Mouse (Mus musculus): ENCODE data around the gene Olfr1406. TPM values are rescaled to one million over a fixed set of nuclear protein-coding genes. Genes with fewer than 3 reads are reported as not detected.
"Not testable (repeated sequence)": the region's sequence is repeated elsewhere in the genome, so short reads cannot be mapped to it uniquely, and the experiment has no call there.

Gene Olfr1406
- total RNA-seq (2021) = not detected

DNA sequence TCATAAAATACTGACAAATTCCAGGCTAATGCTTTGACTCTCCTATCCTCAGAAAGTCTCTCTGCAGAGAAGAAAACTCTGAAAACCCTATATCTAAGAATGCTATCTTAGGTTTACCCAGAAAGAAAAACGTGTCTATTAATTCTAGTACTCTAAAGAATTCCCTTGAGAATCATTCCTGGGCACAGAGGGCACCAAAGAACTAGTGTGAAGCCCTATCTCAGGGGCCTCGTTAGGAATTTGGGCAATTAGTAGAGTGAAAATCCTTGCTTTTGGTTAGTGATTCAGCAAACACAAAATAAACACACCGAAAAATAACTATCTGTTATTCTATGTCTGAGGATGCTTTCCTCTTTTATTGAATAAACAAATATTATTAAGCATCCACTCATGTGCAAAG, at the start of gene Olfr1406:
Gene Olfr1406, minus strand, starts transcription at position 101 of the 400 bp plus-strand sequence.
- no peak for DNase-seq (ENCODE audit: extremely low spot score in 1 of 2, low spot score in 1 of 2)

DNA sequence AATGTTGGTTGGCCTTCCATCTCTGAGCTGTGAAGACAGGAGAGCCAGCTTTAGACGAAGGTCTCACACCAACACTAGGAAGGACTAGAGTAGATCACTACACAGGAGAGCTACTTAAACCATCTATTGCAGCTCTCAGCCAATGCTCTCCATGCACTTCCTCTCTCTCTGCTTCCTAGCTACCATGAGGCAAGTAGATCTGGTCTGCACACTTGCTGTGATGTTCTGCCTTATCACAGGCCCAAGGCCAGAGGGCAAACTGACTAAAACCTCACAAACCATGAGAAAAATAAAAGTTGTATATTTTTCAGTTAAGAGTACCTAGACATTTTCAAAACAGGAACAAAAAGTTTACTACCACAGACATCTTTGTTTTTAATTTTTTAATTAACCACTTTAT, 46.6 kb upstream of the Olfr1406 start:
- not testable (repeated sequence) for DNase-seq (ENCODE audit: extremely low spot score in 1 of 2, low spot score in 1 of 2)

GRCm38 (mm10) chr1:173227081-173227480, 36.6 kb upstream of the Olfr1406 start, which contains the start of gene Fcer1a:
Gene Fcer1a, minus strand, starts transcription at chr1:173227214.
- no peak for DNase-seq (ENCODE audit: extremely low spot score in 1 of 2, low spot score in 1 of 2)

- no peak for DNase-seq (ENCODE audit: extremely low spot score in 1 of 2, low spot score in 1 of 2)
These were observed 26.0 kb upstream of the Olfr1406 start for GRCm38 (mm10) chr1:173216481-173216880.

- no peak for DNase-seq (ENCODE audit: extremely low spot score in 1 of 2, low spot score in 1 of 2)
These were observed 21.7 kb upstream of the Olfr1406 start, which contains the start of gene Olfr1404 for GRCm38 (mm10) chr1:173212092-173212491. Gene Olfr1404, plus strand, starts transcription at chr1:173212392.

- no peak for DNase-seq (ENCODE audit: extremely low spot score in 1 of 2, low spot score in 1 of 2)
These were observed 7.1 kb upstream of the Olfr1406 start, which contains the start of gene Olfr218 for GRCm38 (mm10) chr1:173197508-173197907. Gene Olfr218, plus strand, starts transcription at chr1:173197808.

- DNase-seq (ENCODE audit: extremely low spot score in 1 of 2, low spot score in 1 of 2) = no peak
These were observed 5.9 kb upstream of the Olfr1406 start for GRCm38 (mm10) chr1:173196359-173196758.

- DNase-seq (ENCODE audit: extremely low spot score in 1 of 2, low spot score in 1 of 2) = no peak
These were observed 1.6 kb upstream of the Olfr1406 start for GRCm38 (mm10) chr1:173192059-173192458.

DNA sequence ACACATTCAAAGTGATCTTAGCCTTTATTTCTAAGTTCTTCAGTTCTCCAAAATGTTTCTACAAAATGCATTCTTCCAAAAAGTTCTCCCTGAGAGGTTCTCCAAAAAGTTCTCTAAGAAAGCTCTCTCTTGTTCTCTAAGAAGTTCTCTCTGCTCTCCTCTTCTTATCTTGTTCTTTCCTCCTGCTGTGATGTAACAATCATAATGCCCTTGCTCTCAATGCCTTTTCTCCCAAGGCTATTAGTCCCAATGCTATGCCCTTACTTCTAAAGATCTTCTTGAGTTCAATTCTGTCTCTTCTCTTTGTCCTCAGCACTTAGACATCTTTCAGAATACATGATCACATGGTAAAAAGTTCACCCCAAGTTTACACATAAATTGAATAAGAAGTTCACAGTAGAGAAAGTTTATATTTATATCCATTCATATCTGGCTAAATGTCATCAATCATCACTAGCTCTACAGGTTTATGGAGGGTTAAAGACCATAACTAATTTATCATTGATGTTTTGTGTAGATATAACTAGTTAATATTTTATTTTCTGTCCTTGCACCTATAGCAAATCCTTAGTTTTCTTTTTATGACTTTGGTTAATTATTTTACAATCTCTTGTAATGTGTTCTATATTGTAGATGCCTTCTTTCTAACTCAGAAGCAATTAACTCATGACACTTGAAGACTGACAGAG, 16.1 kb downstream of the Olfr1406 start:
- no peak for DNase-seq (ENCODE audit: extremely low spot score in 1 of 2, low spot score in 1 of 2)

- no peak for DNase-seq (ENCODE audit: extremely low spot score in 1 of 2, low spot score in 1 of 2)
These were observed 53.2 kb downstream of the Olfr1406 start, which contains the start of gene Olfr1408 for GRCm38 (mm10) chr1:173137274-173137673. Gene Olfr1408, minus strand, starts transcription at chr1:173137374.

Other genes starting within 250 kb of the Olfr1406 start
- not detected for gene Olfr16, start 240.2 kb downstream of the Olfr1406 start, total RNA-seq (2021)
- gene Olfr1408, start 53.3 kb downstream of the Olfr1406 start, total RNA-seq (2021) = not detected
- gene Olfr218, start 7.2 kb upstream of the Olfr1406 start, total RNA-seq (2021) = not detected
- not detected for gene Olfr1404, start 21.8 kb upstream of the Olfr1406 start, total RNA-seq (2021)
- gene Fcer1a, start 36.6 kb upstream of the Olfr1406 start, total RNA-seq (2021) = not detected
- not detected for gene Olfr418, start 75.4 kb upstream of the Olfr1406 start, total RNA-seq (2021)
- gene Mptx2, start 87.1 kb upstream of the Olfr1406 start, total RNA-seq (2021) = not detected
- gene Ackr1, start 143.1 kb upstream of the Olfr1406 start, total RNA-seq (2021) = 10 to 100 TPM; 64.9 to 73.8 TPM
- 1 to 10 TPM; 3.2 to 4.6 TPM for gene Aim2, start 160.2 kb upstream of the Olfr1406 start, total RNA-seq (2021)
- 100 to 1,000 TPM; 362 to 370 TPM for gene Cadm3, start 177.1 kb upstream of the Olfr1406 start, total RNA-seq (2021)

All from layer of hippocampus, postnatal 25 days (tissue).